Mouse (Mus musculus): ENCODE measurements around the gene Grrp1.

- TF ChIP-seq POLR2A (IDR thresholded peaks at IDR 0.05; ENCODE audit: extremely low read depth, insufficient read depth, low read length) (no peak), CTCF (IDR thresholded peaks at IDR 0.05; ENCODE audit: extremely low read depth, insufficient read depth, low read length) (no peak)
Observed at GRCm38 (mm10) chr4:134237582-134238278, 16.2 kb downstream of the Grrp1 start.

Measured in cortical plate, adult 2 months (tissue).